ENCODE assay signal across 8 mouse cellular contexts in the genomic region with DNA sequence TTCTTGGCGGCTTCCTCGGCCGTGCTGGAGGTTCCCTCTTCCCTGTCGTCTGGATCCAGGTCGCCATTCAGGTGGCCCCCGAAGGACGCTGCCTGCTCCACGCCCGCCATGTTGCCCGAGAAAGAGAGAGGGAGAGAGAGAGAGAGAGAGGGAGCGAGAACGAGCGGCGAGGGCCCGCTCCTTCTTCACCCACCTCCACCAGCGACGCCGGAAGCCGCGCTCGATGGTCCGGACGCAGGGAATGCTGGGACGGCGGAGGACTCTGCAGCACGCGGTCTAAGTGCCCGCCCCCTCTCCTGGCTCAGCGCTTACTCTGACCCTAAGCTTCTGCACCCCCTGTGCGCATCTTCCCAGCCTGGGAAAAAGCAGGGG. TPM values are rescaled to one million over a fixed set of nuclear protein-coding genes. Genes with fewer than 3 reads are reported as not detected.
A peak's percentile ranks its signal among the peaks of the same experiment; 100 is the strongest.
DNase-seq lines count a peak whose midpoint lies in the region; ATAC-seq and TF ChIP-seq lines count a peak whose summit lies in the region.

No protein-coding gene starts in this region.

- peak overlapping the region; percentile 91 for H3K9ac ChIP-seq in intestine, postnatal 0 days (ENCODE audit: low read depth, low read length)

- no peaks in the 10 kb centered on the region for H3K27me3 ChIP-seq in intestine, postnatal 0 days (replicated peaks; ENCODE audit: control insufficient read depth, insufficient read depth, low read length)
- H3K27me3 ChIP-seq in midbrain, embryonic 10.5 days (ENCODE audit: low read depth, poor library complexity, severe bottlenecking) = no peaks in the 10 kb centered on the region

- peak; percentile 90 for ATAC-seq in intestine, postnatal 0 days

- peaks cover 18% of the 10 kb centered on the region; the same call in 1 of the 2 replicates for H3K36me3 ChIP-seq in intestine, postnatal 0 days (ENCODE audit: control insufficient read depth, insufficient read depth)
- peaks cover 27% of the 10 kb centered on the region for H3K36me3 ChIP-seq in midbrain, embryonic 10.5 days

- H3K9me3 ChIP-seq in intestine, postnatal 0 days (ENCODE audit: control insufficient read depth) = no peaks in the 10 kb centered on the region
- H3K9me3 ChIP-seq in midbrain, embryonic 10.5 days (replicated peaks) = no peaks in the 10 kb centered on the region

- no peak for TF ChIP-seq CTCF in intestine, postnatal 0 days (IDR thresholded peaks at IDR 0.05; ENCODE audit: low read depth)

- peak overlapping the region; percentile 85 for H3K4me3 ChIP-seq in intestine, postnatal 0 days (ENCODE audit: low read depth, low read length)
- peak overlapping the region; percentile 86 for H3K4me3 ChIP-seq in midbrain, embryonic 10.5 days

- intact Hi-C loops in left cerebral cortex, postnatal 36 days (cut with DNase I) = loop anchor here (10.0 kb wide), 1 partner anchor 255 kb away; the partner anchor contains the start of gene Nr2c1

- peak overlapping the region; percentile 87 for H3K27ac ChIP-seq in intestine, postnatal 0 days (ENCODE audit: low read depth, low read length)
- H3K27ac ChIP-seq in midbrain, embryonic 10.5 days (replicated peaks) = peak overlapping the region; percentile 94

- under 1% methylated on average over 26 of the region's 30 CpGs for WGBS in intestine, postnatal 0 days
- 0% methylated on average over 26 of the region's 30 CpGs for WGBS in midbrain, embryonic 10.5 days

- H3K4me2 ChIP-seq in intestine, postnatal 0 days (replicated peaks; ENCODE audit: low read depth) = peak overlapping the region; percentile 80

- DNase-seq in adrenal gland, postnatal 10 days = peak; percentile 94
- peak; percentile 91 for DNase-seq in embryo, embryonic 9.5 days (ENCODE audit: extremely low spot score)
- DNase-seq in gastrocnemius, postnatal 4 days (ENCODE audit: low spot score in 2 of 2) = peak; percentile 79 to 87
- peak; percentile 92 for DNase-seq in left cerebral cortex, postnatal 36 days (ENCODE audit: low spot score in 2 of 2)
- peak; percentile 93 for DNase-seq in midbrain, embryonic 10.5 days (ENCODE audit: low spot score)
- DNase-seq in right cerebral cortex, postnatal 36 days (ENCODE audit: low spot score in 2 of 2) = peak; percentile 84 to 87
- DNase-seq in yolk sac, embryonic 10.5 days (ENCODE audit: low spot score) = peak; percentile 88

- peaks cover 3% of the 10 kb centered on the region; the same call in 1 of the 2 replicates for H3K4me1 ChIP-seq in intestine, postnatal 0 days (replicated peaks; ENCODE audit: control insufficient read depth, insufficient read depth, low read length)
- H3K4me1 ChIP-seq in midbrain, embryonic 10.5 days = peaks cover 17% of the 10 kb centered on the region

RNA-seq across cellular contexts. Expression of gene Metap2, which starts 7.3 kb away (rescaled TPM):
- total RNA-seq in adrenal gland, postnatal 10 days (2021) = 100 to 1,000 TPM; 181 to 187 TPM
- total RNA-seq in gastrocnemius, postnatal 4 days (2021) = 100 to 1,000 TPM; 173 to 183 TPM
- polyA plus RNA-seq in intestine, postnatal 0 days (2015; fragmentation: Nextera tagmentation; extraction: Ambion mirVana) = 119 and 134 TPM in 2 replicates
- 100 to 1,000 TPM; 102 to 118 TPM for total RNA-seq in left cerebral cortex, postnatal 36 days (2021)
- polyA plus RNA-seq in midbrain, embryonic 10.5 days (2016; fragmentation: Nextera tagmentation; extraction: Ambion mirVana) = 221 and 231 TPM in 2 replicates

RNA-seq across cellular contexts. Expression of gene Usp44, which starts 58.2 kb away (rescaled TPM):
- total RNA-seq in adrenal gland, postnatal 10 days (2021) = not detected
- under 1 TPM; 0.49 to 0.64 TPM for total RNA-seq in gastrocnemius, postnatal 4 days (2021)
- polyA plus RNA-seq in intestine, postnatal 0 days (2015; fragmentation: Nextera tagmentation; extraction: Ambion mirVana) = 0.08 and 0.09 TPM in 2 replicates
- total RNA-seq in left cerebral cortex, postnatal 36 days (2021) = not detected
- polyA plus RNA-seq in midbrain, embryonic 10.5 days (2016; fragmentation: Nextera tagmentation; extraction: Ambion mirVana) = 21.1 and 25.7 TPM in 2 replicates

Comparison
In these comparisons a context has a peak if more than half of its experiments do, and no peak if none do; other contexts are left out.
1. Peak in every context shown above with its lines: DNase-seq, ATAC-seq, H3K4me3 ChIP-seq and H3K27ac ChIP-seq.